Mouse (Mus musculus): ENCODE results near the gene Zcchc17. TPM values are rescaled to one million over a fixed set of nuclear protein-coding genes. Genes with fewer than 3 reads are reported as not detected.

Gene Zcchc17
- polyA plus RNA-seq, 1 experiment from 2014 or later: 91.3 TPM

DNA sequence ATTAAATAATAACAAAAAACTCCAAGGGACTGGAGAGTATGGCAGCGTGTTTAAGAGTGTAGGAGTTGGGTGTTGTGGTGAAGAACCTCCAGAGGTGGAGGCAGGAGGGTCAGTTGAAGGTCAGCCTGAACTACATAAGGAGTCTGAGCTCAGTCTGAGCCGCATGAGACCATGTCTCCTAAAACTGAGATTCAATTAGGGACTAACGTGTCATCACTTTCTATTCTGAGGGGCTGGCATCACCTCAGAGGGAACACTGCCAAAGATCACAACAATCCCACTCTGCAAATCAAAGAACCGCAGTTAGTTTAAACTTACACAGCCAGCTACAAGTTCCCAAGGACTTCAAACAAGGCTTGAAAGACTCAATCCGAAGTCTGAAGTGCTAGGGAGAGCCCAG, 36.1 kb downstream of the Zcchc17 start:
- peaks cover 28% of the 10 kb centered on the region for H3K36me3 ChIP-seq (ENCODE audit: control insufficient read depth, insufficient read depth, low read length)
- H3K27ac ChIP-seq (ENCODE audit: low read length): no peak overlapping the region
- no peaks in the 10 kb centered on the region for H3K9me3 ChIP-seq (replicated peaks; ENCODE audit: control insufficient read depth, low read length, poor library complexity, severe bottlenecking)
- H3K27me3 ChIP-seq (ENCODE audit: control insufficient read depth, insufficient read depth, low read depth, low read length): no peaks in the 10 kb centered on the region
- H3K4me1 ChIP-seq (ENCODE audit: control insufficient read depth, insufficient read depth, low read length): no peaks in the 10 kb centered on the region
- no peak overlapping the region for H3K4me3 ChIP-seq (ENCODE audit: low read depth, low read length)
- no peak overlapping the region for H3K4me2 ChIP-seq (ENCODE audit: low read length)
- H3K9ac ChIP-seq (ENCODE audit: low read depth, low read length): no peak overlapping the region
- WGBS: 88% methylated on average over 5 of the region's 5 CpGs
- no peak for ATAC-seq

- H3K9me3 ChIP-seq (replicated peaks; ENCODE audit: control insufficient read depth, low read length, poor library complexity, severe bottlenecking): no peaks in the 10 kb centered on the region
- H3K4me2 ChIP-seq (ENCODE audit: low read length): no peak overlapping the region
- no peak overlapping the region for H3K27ac ChIP-seq (ENCODE audit: low read length)
- H3K9ac ChIP-seq (ENCODE audit: low read depth, low read length): no peak overlapping the region
- H3K4me1 ChIP-seq (ENCODE audit: control insufficient read depth, insufficient read depth, low read length): no peaks in the 10 kb centered on the region
- peaks cover 29% of the 10 kb centered on the region for H3K36me3 ChIP-seq (ENCODE audit: control insufficient read depth, insufficient read depth, low read length)
- no peak for ATAC-seq
- WGBS: 88% methylated on average over 1 of the region's 1 CpGs
- no peaks in the 10 kb centered on the region for H3K27me3 ChIP-seq (ENCODE audit: control insufficient read depth, insufficient read depth, low read depth, low read length)
- H3K4me3 ChIP-seq (ENCODE audit: low read depth, low read length): no peak overlapping the region
These were observed 36.6 kb downstream of the Zcchc17 start for GRCm38 (mm10) chr4:130323165-130323564.

GRCm38 (mm10) chr4:130322567-130322966, 37.2 kb downstream of the Zcchc17 start:
- Histone ChIP-seq H3K27ac (ENCODE audit: low read length) (no peak overlapping the region), H3K4me2 (ENCODE audit: low read length) (no peak overlapping the region), H3K27me3 (ENCODE audit: control insufficient read depth, insufficient read depth, low read depth, low read length) (no peaks in the 10 kb centered on the region), H3K9me3 (replicated peaks; ENCODE audit: control insufficient read depth, low read length, poor library complexity, severe bottlenecking) (no peaks in the 10 kb centered on the region), H3K9ac (ENCODE audit: low read depth, low read length) (no peak overlapping the region), H3K36me3 (ENCODE audit: control insufficient read depth, insufficient read depth, low read length) (peaks cover 29% of the 10 kb centered on the region), H3K4me3 (ENCODE audit: low read depth, low read length) (no peak overlapping the region), H3K4me1 (ENCODE audit: control insufficient read depth, insufficient read depth, low read length) (no peaks in the 10 kb centered on the region)
- 84% methylated on average over 7 of the region's 7 CpGs for WGBS
- ATAC-seq: no peak

- no peak for ATAC-seq
- 92% methylated on average over 7 of the region's 7 CpGs for WGBS
- Histone ChIP-seq H3K27me3 (ENCODE audit: control insufficient read depth, insufficient read depth, low read depth, low read length) (no peaks in the 10 kb centered on the region), H3K9me3 (replicated peaks; ENCODE audit: control insufficient read depth, low read length, poor library complexity, severe bottlenecking) (no peaks in the 10 kb centered on the region), H3K4me2 (ENCODE audit: low read length) (no peak overlapping the region), H3K9ac (ENCODE audit: low read depth, low read length) (no peak overlapping the region), H3K4me1 (ENCODE audit: control insufficient read depth, insufficient read depth, low read length) (no peaks in the 10 kb centered on the region), H3K4me3 (ENCODE audit: low read depth, low read length) (no peak overlapping the region), H3K27ac (ENCODE audit: low read length) (no peak overlapping the region), H3K36me3 (ENCODE audit: control insufficient read depth, insufficient read depth, low read length) (peaks cover 25% of the 10 kb centered on the region)
These were observed 38.1 kb downstream of the Zcchc17 start for GRCm38 (mm10) chr4:130321640-130322039.

- Histone ChIP-seq H3K27me3 (ENCODE audit: control insufficient read depth, insufficient read depth, low read depth, low read length) (no peaks in the 10 kb centered on the region), H3K9me3 (replicated peaks; ENCODE audit: control insufficient read depth, low read length, poor library complexity, severe bottlenecking) (no peaks in the 10 kb centered on the region), H3K9ac (ENCODE audit: low read depth, low read length) (no peak overlapping the region), H3K4me3 (ENCODE audit: low read depth, low read length) (no peak overlapping the region), H3K4me1 (ENCODE audit: control insufficient read depth, insufficient read depth, low read length) (no peaks in the 10 kb centered on the region), H3K27ac (ENCODE audit: low read length) (no peak overlapping the region), H3K4me2 (ENCODE audit: low read length) (no peak overlapping the region), H3K36me3 (ENCODE audit: control insufficient read depth, insufficient read depth, low read length) (peaks cover 20% of the 10 kb centered on the region)
- no peak for ATAC-seq
- 83% methylated on average over 7 of the region's 7 CpGs for WGBS
These were observed 40.2 kb downstream of the Zcchc17 start for GRCm38 (mm10) chr4:130319564-130319963.

DNA sequence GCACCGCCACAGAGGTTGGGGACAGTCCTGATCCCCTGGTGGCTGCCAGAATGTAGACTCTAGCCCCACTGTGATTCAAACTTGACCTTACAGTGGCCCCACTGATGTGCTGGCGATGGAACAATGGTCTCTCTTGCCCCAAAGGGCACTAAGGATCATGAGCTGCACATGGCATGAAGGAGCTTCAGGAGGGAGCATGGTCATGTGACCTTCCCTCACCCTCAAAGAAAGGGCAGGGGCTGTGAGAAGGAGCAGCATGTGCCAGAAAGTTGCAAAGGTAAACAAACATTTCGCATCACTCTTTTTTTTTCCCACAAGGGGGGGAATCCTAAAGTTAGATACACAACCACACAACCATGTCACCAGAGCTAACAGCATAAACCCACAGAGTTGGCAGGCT, 41.6 kb downstream of the Zcchc17 start:
- H3K4me2 ChIP-seq (ENCODE audit: low read length): no peak overlapping the region
- WGBS: 71% methylated on average over 3 of the region's 3 CpGs
- H3K36me3 ChIP-seq (ENCODE audit: control insufficient read depth, insufficient read depth, low read length): peaks cover 15% of the 10 kb centered on the region
- no peaks in the 10 kb centered on the region for H3K27me3 ChIP-seq (ENCODE audit: control insufficient read depth, insufficient read depth, low read depth, low read length)
- no peaks in the 10 kb centered on the region for H3K4me1 ChIP-seq (ENCODE audit: control insufficient read depth, insufficient read depth, low read length)
- H3K9ac ChIP-seq (ENCODE audit: low read depth, low read length): no peak overlapping the region
- no peaks in the 10 kb centered on the region for H3K9me3 ChIP-seq (replicated peaks; ENCODE audit: control insufficient read depth, low read length, poor library complexity, severe bottlenecking)
- H3K27ac ChIP-seq (ENCODE audit: low read length): no peak overlapping the region
- ATAC-seq: no peak
- H3K4me3 ChIP-seq (ENCODE audit: low read depth, low read length): no peak overlapping the region

DNA sequence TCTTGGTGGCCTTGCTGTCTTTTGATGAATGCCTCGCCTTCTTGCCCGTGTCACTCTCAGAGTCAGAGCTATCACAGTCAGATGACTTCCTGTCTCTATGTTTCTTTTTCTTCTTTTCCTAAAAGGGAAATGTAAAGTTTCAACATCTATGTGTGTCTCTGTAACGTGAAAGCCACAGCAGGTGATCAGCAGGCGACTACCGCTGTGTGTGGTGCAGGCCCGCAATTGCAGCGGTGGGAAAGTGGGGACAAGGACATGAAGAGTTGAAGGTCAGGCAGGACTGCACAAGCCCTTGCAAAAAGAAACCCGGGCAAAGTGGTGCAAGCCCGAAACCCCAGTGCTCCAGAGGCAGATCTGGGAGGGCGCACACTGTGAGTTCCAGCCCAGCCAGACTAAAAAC, 43.1 kb downstream of the Zcchc17 start:
- Histone ChIP-seq H3K27ac (ENCODE audit: low read length) (no peak overlapping the region), H3K36me3 (ENCODE audit: control insufficient read depth, insufficient read depth, low read length) (peaks cover 18% of the 10 kb centered on the region), H3K4me1 (ENCODE audit: control insufficient read depth, insufficient read depth, low read length) (no peaks in the 10 kb centered on the region), H3K27me3 (ENCODE audit: control insufficient read depth, insufficient read depth, low read depth, low read length) (no peaks in the 10 kb centered on the region), H3K4me2 (ENCODE audit: low read length) (no peak overlapping the region), H3K9me3 (replicated peaks; ENCODE audit: control insufficient read depth, low read length, poor library complexity, severe bottlenecking) (no peaks in the 10 kb centered on the region), H3K9ac (ENCODE audit: low read depth, low read length) (no peak overlapping the region), H3K4me3 (ENCODE audit: low read depth, low read length) (no peak overlapping the region)
- no peak for ATAC-seq
- WGBS: 76% methylated on average over 10 of the region's 10 CpGs

GRCm38 (mm10) chr4:130315771-130316527, 43.8 kb downstream of the Zcchc17 start:
- WGBS: 72% methylated on average over 13 of the region's 13 CpGs
- no peaks in the 10 kb centered on the region for H3K4me1 ChIP-seq (ENCODE audit: control insufficient read depth, insufficient read depth, low read length)
- no peaks in the 10 kb centered on the region for H3K9me3 ChIP-seq (replicated peaks; ENCODE audit: control insufficient read depth, low read length, poor library complexity, severe bottlenecking)
- H3K27ac ChIP-seq (ENCODE audit: low read length): 0 out of 2 replicates have a peak overlapping the region, but pooled peaks have one; percentile 4
- peak; percentile 42; the same call in 1 of the 2 replicates for ATAC-seq
- H3K36me3 ChIP-seq (ENCODE audit: control insufficient read depth, insufficient read depth, low read length): peaks cover 18% of the 10 kb centered on the region
- no peaks in the 10 kb centered on the region for H3K27me3 ChIP-seq (ENCODE audit: control insufficient read depth, insufficient read depth, low read depth, low read length)
- H3K4me2 ChIP-seq (ENCODE audit: low read length): no peak overlapping the region
- H3K4me3 ChIP-seq (ENCODE audit: low read depth, low read length): no peak overlapping the region
- no peak overlapping the region for H3K9ac ChIP-seq (ENCODE audit: low read depth, low read length)

DNA sequence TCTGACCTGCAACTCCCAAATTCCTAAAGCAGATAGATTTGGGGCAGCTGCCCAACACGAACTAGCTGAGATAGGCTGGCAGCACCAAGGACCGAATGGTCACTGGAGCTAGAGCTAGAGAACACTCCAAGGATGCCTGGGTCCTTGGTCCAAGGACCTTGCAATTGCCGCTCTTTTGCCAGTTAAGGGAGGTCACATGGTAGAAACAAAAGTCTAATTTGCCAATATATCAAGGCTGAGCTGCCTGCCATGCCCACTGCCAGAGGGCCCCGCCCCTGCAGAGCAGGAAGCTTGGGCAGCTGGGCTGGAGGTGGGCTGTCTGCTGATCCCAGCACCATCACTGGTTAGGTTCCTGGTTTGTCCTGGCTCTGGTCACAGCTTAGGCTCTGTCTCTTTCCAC, 46.2 kb downstream of the Zcchc17 start:
- H3K36me3 ChIP-seq (ENCODE audit: control insufficient read depth, insufficient read depth, low read length): peaks cover 13% of the 10 kb centered on the region; the same call in 1 of the 2 replicates

More for the DNA sequence above, 46.2 kb downstream of the Zcchc17 start:
- no peak for ATAC-seq
- H3K9me3 ChIP-seq (replicated peaks; ENCODE audit: control insufficient read depth, low read length, poor library complexity, severe bottlenecking): no peaks in the 10 kb centered on the region
- WGBS: 94% methylated on average over 4 of the region's 4 CpGs
- H3K4me1 ChIP-seq (ENCODE audit: control insufficient read depth, insufficient read depth, low read length): peaks cover 7% of the 10 kb centered on the region; the same call in 1 of the 2 replicates
- H3K4me2 ChIP-seq (ENCODE audit: low read length): no peak overlapping the region
- H3K27me3 ChIP-seq (ENCODE audit: control insufficient read depth, insufficient read depth, low read depth, low read length): no peaks in the 10 kb centered on the region
- H3K9ac ChIP-seq (ENCODE audit: low read depth, low read length): no peak overlapping the region
- H3K4me3 ChIP-seq (ENCODE audit: low read depth, low read length): no peak overlapping the region
- no peak overlapping the region for H3K27ac ChIP-seq (ENCODE audit: low read length)

Data from midbrain, embryonic 16.5 days (tissue).